Mouse (Mus musculus): Measurements from ENCODE around the gene Bicdl2. TPM values are rescaled to one million over a fixed set of nuclear protein-coding genes. Genes with fewer than 3 reads are reported as not detected.
A peak's percentile ranks its signal among the peaks of the same experiment; 100 is the strongest.

The Bicdl2 gene
- total and polyA plus RNA-seq, 3 experiments, result not detected

- Histone ChIP-seq H3K27ac (no peak overlapping the region), H3K4me1 (ENCODE audit: control insufficient read depth, insufficient read depth, low read length) (peaks cover 2% of the 10 kb centered on the region), H3K36me3 (ENCODE audit: control insufficient read depth, insufficient read depth, low read length) (no peaks in the 10 kb centered on the region), H3K79me2 (replicated peaks; ENCODE audit: control insufficient read depth, insufficient read depth, low read length) (no peaks in the 10 kb centered on the region), H3K4me3 (no peak overlapping the region), H3K27me3 (ENCODE audit: control insufficient read depth, insufficient read depth, low read length) (no peaks in the 10 kb centered on the region), H3K9ac (ENCODE audit: low read depth, low read length) (no peak overlapping the region)
- WGBS, result 91% methylated on average over 3 of the region's 3 CpGs
- no peak for DNase-seq
- intact Hi-C loops (cut with DNase I), result loop anchor here (2.0 kb wide), 1 partner anchor 129 kb away; no protein-coding TSS in a partner anchor
- TF ChIP-seq CTCF (IDR thresholded peaks at IDR 0.05) (no peak), EP300 (IDR thresholded peaks at IDR 0.05; ENCODE audit: insufficient read depth, low read depth, low read length) (no peak), POLR2A (IDR thresholded peaks at IDR 0.05; ENCODE audit: insufficient read depth, low read depth, low read length) (no peak)
These were observed 11.2 kb downstream of the Bicdl2 start for GRCm38 (mm10) chr17:23671519-23671918.

- Histone ChIP-seq H3K27ac (no peak overlapping the region), H3K27me3 (ENCODE audit: control insufficient read depth, insufficient read depth, low read length) (no peaks in the 10 kb centered on the region), H3K79me2 (replicated peaks; ENCODE audit: control insufficient read depth, insufficient read depth, low read length) (no peaks in the 10 kb centered on the region), H3K4me1 (ENCODE audit: control insufficient read depth, insufficient read depth, low read length) (peaks cover 2% of the 10 kb centered on the region), H3K9ac (ENCODE audit: low read depth, low read length) (no peak overlapping the region), H3K4me3 (no peak overlapping the region), H3K36me3 (ENCODE audit: control insufficient read depth, insufficient read depth, low read length) (no peaks in the 10 kb centered on the region)
- 52% methylated on average over 3 of the region's 3 CpGs for WGBS
- no peak for DNase-seq
- TF ChIP-seq POLR2A (IDR thresholded peaks at IDR 0.05; ENCODE audit: insufficient read depth, low read depth, low read length) (no peak), EP300 (IDR thresholded peaks at IDR 0.05; ENCODE audit: insufficient read depth, low read depth, low read length) (no peak), CTCF (IDR thresholded peaks at IDR 0.05) (no peak)
- intact Hi-C loops (cut with DNase I), result no loop called here
These were observed 12.5 kb downstream of the Bicdl2 start for GRCm38 (mm10) chr17:23672761-23673160.

GRCm38 (mm10) chr17:23673424-23674073 is 13.2 kb downstream of the Bicdl2 start, which contains the start of the genes Hcfc1r1 and Thoc6:
TSS of gene Hcfc1r1 (plus strand) at chr17:23673596.
TSS of gene Thoc6 (minus strand) at chr17:23673882.
- peak within 1 kb of the TSS; percentile 67 for H3K4me3 ChIP-seq
- H3K79me2 ChIP-seq (replicated peaks; ENCODE audit: control insufficient read depth, insufficient read depth, low read length), result no peaks in the 10 kb centered on the region
- peaks cover 2% of the 10 kb centered on the region for H3K4me1 ChIP-seq (ENCODE audit: control insufficient read depth, insufficient read depth, low read length)
- no peaks in the 10 kb centered on the region for H3K27me3 ChIP-seq (ENCODE audit: control insufficient read depth, insufficient read depth, low read length)
- H3K36me3 ChIP-seq (ENCODE audit: control insufficient read depth, insufficient read depth, low read length), result no peaks in the 10 kb centered on the region
- TF ChIP-seq CTCF (IDR thresholded peaks at IDR 0.05) (no peak), POLR2A (IDR thresholded peaks at IDR 0.05; ENCODE audit: insufficient read depth, low read depth, low read length) (peak; percentile 73), EP300 (IDR thresholded peaks at IDR 0.05; ENCODE audit: insufficient read depth, low read depth, low read length) (peak; percentile 70)
- under 1% methylated on average over 45 of the region's 45 CpGs for WGBS
- intact Hi-C loops (cut with DNase I), result no loop called here
- H3K27ac ChIP-seq, result peak within 1 kb of the TSS; percentile 93
- peak; percentile 92 to 95 for DNase-seq
- peak within 1 kb of the TSS; percentile 80 for H3K9ac ChIP-seq (ENCODE audit: low read depth, low read length)

GRCm38 (mm10) chr17:23674271-23674952 is 14.1 kb downstream of the Bicdl2 start:
- H3K4me1 ChIP-seq (ENCODE audit: control insufficient read depth, insufficient read depth, low read length), result peaks cover 2% of the 10 kb centered on the region
- DNase-seq, result peak; percentile 51 to 67
- 25% methylated on average over 9 of the region's 9 CpGs for WGBS
- H3K9ac ChIP-seq (ENCODE audit: low read depth, low read length), result peak overlapping the region; percentile 80
- peaks cover 2% of the 10 kb centered on the region for H3K27me3 ChIP-seq (ENCODE audit: control insufficient read depth, insufficient read depth, low read length)
- intact Hi-C loops (cut with DNase I), result no loop called here
- peak overlapping the region; percentile 67 for H3K4me3 ChIP-seq
- H3K79me2 ChIP-seq (replicated peaks; ENCODE audit: control insufficient read depth, insufficient read depth, low read length), result no peaks in the 10 kb centered on the region
- peak overlapping the region; percentile 93 for H3K27ac ChIP-seq
- H3K36me3 ChIP-seq (ENCODE audit: control insufficient read depth, insufficient read depth, low read length), result no peaks in the 10 kb centered on the region
- TF ChIP-seq EP300 (IDR thresholded peaks at IDR 0.05; ENCODE audit: insufficient read depth, low read depth, low read length) (no peak), CTCF (IDR thresholded peaks at IDR 0.05) (no peak), POLR2A (IDR thresholded peaks at IDR 0.05; ENCODE audit: insufficient read depth, low read depth, low read length) (peak; percentile 38; the same call in 1 of the 2 replicates)

- TF ChIP-seq POLR2A (IDR thresholded peaks at IDR 0.05; ENCODE audit: insufficient read depth, low read depth, low read length) (no peak), CTCF (IDR thresholded peaks at IDR 0.05) (no peak), EP300 (IDR thresholded peaks at IDR 0.05; ENCODE audit: insufficient read depth, low read depth, low read length) (no peak)
- 16% methylated on average over 5 of the region's 5 CpGs for WGBS
- H3K36me3 ChIP-seq (ENCODE audit: control insufficient read depth, insufficient read depth, low read length), result no peaks in the 10 kb centered on the region
- peak overlapping the region; percentile 93 for H3K27ac ChIP-seq
- H3K9ac ChIP-seq (ENCODE audit: low read depth, low read length), result peak overlapping the region; percentile 25; the same call in 1 of the 2 replicates
- peak; percentile 69 to 80 for DNase-seq
- intact Hi-C loops (cut with DNase I), result no loop called here
- no peaks in the 10 kb centered on the region for H3K79me2 ChIP-seq (replicated peaks; ENCODE audit: control insufficient read depth, insufficient read depth, low read length)
- H3K4me1 ChIP-seq (ENCODE audit: control insufficient read depth, insufficient read depth, low read length), result peaks cover 2% of the 10 kb centered on the region
- peak overlapping the region; percentile 67 for H3K4me3 ChIP-seq
- peaks cover 6% of the 10 kb centered on the region for H3K27me3 ChIP-seq (ENCODE audit: control insufficient read depth, insufficient read depth, low read length)
These were observed 14.8 kb downstream of the Bicdl2 start for GRCm38 (mm10) chr17:23675127-23675526.
